Mouse (Mus musculus): ENCODE data around the gene Ccdc146.
A peak's percentile ranks its signal among the peaks of the same experiment; 100 is the strongest.

Gene Ccdc146

DNA sequence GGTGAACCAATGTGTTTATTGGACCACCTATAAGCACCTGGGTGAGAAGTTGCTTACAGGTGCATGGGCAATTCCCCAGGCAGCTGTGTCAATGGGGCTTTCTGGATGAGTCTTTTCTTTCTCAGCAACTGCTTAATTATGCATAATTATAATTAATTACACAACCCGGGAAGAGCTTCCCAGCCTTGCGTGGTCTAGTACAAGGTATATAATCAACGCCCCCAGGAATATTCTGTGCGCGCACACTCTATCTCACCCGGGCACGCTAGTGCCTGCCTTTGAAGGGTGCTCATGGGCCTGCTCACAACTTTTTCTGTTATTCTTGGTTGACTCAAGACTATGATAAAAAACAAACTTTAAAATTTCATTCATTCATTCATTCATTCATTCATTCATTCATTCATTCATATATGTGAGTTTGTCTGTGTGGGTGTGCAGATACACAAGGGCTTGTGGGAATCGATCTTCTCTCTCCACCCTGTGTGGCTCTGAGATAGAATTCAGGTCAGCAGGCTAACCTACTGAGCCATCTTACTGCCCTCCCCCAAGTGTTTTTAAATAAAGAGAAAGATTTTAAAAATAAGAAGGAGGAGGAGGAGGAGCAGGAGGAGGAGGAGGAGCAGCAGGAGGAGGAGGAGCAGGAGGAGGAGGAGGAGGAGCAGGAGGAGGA lies 160.0 kb downstream of the Ccdc146 start:
- no peak for DNase-seq (ENCODE audit: low read depth, low spot score)

DNA sequence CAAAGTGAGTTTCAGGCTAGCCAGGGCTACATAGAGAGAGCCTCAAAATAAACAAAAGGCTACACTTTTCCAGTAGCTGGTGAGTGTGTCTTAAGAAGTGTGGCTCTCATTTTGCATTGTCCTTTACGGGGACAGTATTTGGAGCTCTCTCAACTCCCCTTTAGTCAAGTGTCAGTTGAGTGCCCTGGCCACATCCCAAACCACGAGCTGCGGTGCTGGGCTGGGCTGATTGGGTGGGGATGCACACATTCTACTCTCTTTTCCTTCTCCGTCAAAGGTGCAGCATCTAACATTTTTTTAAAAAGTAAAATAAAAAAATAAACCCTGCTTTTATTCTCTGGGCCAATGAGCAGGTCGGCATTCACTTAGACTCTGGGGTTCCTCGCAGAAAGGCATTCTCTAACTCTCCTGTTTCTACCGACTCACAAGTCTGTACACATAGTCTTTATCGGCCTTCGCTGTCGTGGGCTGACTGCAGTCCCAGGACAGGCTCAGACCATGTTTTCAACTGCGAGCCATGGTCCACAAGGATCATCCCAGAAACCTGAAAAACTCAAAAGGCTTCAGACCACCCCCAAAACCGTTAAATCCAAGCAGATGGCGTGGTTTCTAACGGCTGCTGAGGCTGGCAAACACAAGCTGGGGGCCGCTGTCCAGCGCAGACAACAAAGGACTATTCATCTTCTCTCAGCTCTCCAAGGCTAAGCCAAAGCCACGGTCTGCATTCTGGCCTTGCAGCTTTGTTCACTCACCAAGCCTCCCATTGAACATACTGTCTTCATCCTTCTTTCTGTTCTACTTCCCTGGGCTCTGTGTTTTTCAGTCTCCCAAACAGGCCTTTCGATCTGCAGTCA lies 161.0 kb downstream of the Ccdc146 start:
- no peak for DNase-seq (ENCODE audit: low read depth, low spot score)

DNA sequence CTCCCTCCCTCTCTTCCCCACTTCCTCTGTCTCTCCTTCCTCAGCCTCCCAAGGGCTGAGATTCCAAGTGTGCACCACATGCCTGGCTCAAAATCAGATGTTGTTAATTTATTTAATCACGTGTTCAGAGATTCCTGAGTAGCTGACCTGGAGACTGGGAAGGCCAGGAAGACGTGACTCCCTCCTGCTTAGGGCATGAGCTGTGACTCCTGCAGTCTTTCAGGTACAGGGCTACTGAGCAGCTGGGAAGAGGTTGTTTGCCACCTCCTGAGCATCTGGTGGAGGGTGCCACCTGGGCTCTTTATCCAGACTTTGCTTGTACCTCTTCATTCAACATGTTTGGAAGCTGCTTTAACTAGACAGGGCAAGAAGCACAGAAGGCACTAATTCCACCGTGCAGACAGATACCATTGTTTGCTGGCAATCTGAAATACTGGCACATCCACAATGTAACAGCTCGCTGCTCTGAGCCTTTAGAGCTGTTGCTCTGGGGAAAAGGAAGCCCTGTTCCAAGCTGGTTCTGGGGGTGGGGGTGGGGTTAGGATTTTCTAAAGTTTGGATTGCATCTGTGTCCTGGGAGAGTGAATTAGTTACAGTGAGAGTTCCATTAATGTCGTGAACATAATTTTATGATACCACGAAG lies 163.2 kb downstream of the Ccdc146 start:
- no peak for DNase-seq (ENCODE audit: low read depth, low spot score)

DNA sequence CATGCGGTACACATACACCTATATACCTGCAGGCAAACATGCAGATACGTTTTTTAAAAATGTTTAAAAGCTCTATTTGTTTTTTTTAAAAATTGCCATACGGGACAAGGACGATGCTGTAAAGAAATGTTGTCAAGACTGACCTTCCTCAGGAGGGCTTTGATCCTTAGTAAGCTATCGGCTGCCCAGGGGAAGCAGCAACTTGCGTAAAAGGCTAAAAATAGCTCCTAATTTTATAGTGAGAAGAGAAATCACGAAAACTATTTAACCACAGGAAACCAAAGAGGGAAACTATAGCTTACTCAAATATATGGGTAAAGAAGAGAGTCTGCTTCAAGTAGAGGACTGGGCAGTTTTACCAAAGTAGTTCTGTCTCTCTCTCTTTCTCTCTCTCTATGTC lies 163.7 kb downstream of the Ccdc146 start:
- DNase-seq (ENCODE audit: low read depth, low spot score): no peak

DNA sequence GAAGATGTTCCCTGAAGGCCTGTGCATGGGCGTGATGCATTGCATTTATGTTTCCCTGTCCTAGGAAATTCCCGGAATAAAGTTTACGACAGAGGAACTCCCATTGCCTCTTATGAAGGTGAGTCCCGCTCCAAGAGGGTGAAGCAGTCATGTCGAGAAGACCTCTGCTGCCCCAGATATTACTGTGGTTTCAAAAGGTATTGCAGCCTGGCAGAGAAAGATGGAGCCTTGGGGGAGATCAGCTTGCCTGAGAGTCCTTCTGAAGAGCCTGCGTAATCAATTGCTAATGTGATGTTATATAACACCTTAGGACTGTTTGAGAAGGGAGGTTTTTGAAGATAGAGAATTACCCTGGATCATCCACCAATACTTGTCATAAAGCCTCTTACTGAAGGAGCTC lies 166.7 kb downstream of the Ccdc146 start:
- DNase-seq (ENCODE audit: low read depth, low spot score): no peak

DNA sequence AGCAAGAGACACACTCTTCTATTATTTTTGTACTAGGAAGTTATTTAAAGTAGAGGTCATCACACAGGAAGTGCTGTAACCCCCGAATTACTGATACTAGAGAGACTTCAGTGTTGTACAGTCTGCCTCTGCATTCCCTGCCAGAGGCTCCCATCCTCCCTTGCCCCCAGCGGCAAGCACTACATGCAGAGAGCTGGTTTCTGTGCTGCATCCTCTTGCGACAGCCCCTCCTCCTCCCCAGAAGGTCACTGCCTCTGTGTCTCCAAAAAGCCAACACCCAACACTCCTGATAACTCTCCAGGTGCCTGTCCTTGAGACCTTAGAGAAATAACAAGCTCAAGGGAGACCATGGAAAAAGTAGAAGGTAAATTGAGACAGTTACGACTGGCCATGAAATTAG lies 167.4 kb downstream of the Ccdc146 start:
- no peak for DNase-seq (ENCODE audit: low read depth, low spot score)

DNA sequence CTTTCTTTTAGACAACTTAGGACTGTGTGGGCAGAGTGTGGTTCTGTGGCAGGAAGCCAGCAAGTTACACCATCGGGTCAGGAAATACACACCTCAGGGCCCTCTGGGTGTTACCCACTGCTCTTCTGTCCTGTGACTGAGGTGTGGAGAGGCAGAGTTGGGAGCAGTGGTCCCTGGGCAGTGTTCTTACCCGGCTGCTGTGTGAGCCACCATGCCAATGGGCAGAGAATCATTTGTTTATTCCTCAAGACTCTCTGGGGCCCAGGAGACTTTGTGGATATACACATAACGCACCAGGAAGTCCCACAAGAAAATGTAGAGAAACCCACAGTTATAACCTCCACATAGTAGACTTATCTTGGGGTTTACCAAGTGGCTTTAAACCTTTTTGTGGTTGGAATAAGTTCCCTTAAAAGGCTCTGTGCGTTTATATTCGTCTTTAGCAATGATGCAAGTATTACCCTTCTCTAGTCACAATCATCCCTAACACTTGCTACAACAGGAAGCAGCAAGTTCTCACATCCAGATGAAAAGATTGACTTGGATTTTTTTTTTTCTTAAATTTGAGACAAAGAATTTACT lies 168.8 kb downstream of the Ccdc146 start:
- DNase-seq (ENCODE audit: low read depth, low spot score): no peak

DNA sequence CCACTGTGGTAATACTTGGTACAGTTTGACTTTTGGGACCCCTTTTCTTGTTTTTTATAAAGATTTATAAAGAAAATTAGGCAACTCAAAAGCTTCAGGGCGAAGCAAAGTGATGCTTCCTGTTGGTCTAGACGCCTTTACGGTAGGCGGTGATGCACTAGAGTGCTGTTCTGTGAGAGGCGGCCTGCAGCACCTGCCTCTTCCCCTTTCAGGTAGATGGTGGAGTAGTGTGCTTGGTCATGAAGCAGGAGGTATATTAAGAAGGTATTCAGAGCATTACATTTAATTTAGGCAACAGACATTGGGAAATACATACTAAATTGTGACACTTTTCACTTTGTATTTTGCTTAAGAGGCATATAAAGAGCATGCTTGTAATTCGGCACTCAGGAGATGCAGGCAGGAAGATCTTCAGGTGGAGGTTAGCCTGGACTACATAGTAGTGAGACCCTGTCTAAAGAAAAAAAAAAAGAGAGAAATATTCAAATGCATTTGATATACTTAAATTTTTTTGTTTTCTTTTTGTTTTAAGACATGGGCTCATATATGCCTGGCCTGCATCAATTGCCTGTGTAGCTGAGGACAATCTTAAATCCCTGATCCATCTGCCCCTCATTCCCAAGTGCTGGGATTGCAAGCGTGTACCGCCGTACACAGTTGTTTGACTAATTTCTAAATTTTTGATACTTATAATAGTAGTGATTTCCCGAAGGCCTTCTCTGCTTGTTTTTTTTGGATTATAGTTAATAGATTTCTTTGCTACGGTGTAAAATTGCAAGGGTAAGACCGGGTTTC lies 169.5 kb downstream of the Ccdc146 start:
- DNase-seq (ENCODE audit: low read depth, low spot score): no peak

DNA sequence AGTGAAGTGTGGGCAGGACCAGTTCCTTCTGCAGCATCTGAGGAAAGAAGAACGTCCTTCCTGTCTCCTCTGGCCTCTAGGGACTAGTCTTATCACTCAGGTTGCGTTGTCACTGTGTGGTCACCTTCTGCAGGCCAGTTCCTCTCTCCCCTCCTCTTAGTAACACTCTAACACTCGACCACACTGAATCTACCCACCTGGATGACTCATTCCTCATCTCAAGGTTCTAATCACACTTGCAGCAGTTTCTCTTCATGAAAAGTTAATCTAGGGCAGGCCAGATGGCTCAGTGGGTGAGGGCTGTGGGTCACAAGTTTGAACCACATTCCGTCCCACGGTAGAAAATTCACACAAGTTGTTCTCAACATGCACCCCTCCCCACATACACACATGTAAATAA lies 175.6 kb downstream of the Ccdc146 start:
- DNase-seq (ENCODE audit: low read depth, low spot score): no peak

DNA sequence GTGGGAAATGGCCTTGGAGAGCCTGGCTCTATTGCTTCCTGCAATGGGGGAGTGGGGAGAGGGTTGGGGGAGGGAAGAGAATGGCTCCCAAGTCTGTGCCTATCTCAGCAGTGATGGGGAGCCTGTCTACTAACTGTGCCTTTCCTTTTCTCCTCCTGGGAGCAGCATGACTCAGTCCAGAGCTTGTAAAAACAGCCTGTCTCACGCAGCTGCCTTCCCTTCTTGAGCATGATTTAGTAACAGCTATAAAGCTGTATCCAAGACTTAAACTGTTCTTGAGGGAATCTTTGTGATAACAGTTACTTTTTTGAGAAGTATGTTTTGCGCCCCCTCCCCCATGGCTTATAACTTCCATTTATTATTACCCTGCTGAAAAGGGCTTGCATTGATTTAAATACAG lies 176.6 kb downstream of the Ccdc146 start:
- DNase-seq (ENCODE audit: low read depth, low spot score): peak; percentile 74

DNA sequence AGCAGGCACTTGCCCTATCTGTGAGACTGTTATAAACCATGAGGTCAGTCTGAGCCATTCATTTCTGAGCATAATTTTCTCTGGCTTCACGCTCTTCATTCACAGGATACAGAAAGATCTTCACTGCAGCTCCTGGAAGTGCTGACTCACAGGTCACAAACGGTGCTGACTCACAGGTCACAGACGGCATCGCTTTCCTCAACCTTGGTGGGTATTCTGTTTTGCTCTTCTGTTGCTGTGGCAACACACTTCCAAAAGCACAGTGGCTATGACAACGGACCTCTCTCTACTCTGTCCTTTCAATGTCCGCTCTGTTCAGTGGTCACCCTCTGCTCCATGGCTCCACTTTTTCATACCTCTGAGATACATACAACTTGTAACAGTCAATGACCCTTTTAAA lies 177.7 kb downstream of the Ccdc146 start:
- DNase-seq (ENCODE audit: low read depth, low spot score): no peak

DNA sequence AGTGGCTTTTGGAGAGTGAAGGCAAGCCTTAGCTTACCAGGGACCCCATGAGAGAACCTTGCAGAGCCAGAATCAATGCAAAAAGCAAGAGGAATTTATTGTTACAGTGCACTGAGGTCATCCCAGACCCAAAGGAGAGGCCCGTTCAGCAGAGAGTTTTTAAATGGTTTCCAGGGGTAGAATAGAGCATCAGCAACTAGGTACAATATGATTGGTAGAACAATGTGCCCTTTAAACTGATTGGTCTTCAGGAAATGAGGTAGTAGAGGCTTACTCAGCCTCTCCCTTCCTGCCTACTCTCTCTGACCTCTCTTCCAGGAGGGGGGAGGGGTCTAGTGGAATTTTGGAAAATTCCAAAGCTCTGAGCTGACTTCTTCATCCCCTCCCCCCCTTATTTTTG lies 179.2 kb downstream of the Ccdc146 start:
- DNase-seq (ENCODE audit: low read depth, low spot score): no peak

DNA sequence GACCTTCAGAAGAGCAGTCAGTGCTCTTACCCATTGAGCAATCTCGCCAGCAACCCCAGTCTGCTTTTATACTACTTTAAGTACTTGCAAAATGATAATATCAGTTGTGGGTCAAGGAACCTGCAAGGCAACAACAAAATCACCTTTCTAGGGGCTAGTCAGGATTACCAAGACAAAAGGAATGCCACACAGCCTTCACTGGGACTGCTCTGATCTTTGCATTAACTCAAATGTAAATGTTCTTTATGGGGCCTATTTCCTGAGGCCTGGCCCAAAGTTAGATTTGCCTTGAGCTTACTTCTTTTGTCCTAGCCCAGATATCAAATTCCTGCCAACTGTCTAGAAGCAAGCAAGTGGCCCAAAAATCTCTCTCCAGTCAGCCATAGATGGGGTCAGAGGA lies 179.9 kb downstream of the Ccdc146 start:
- DNase-seq (ENCODE audit: low read depth, low spot score): no peak

All from telencephalon, adult 2 months (tissue).